Mouse (Mus musculus): ENCODE results near the gene Srp14.

DNA sequence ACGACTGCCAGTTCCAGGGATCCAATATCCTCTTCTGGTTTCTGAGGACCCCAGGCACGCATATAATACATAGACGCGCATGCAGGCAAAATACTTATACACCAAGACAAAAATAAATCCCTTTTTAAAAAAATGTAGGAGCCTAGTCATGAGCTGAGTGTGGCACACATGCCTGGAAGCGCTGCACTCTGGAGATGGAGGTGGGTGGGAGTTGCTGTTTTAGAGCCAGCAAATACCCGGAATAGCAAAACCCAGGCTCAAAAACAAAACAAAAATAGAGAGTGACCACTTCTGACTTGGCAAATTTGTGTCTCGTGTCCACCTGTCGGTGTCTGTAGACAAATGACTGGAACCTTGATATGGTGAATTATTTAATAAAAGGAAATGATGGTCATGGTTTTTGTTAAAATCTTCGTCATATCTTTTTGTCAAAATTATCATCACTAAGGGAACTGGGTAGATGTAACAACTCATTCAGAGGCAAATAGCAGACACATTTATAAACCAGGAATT, 4.9 kb upstream of the Srp14 start:
- TF ChIP-seq CTCF (IDR thresholded peaks at IDR 0.05; ENCODE audit: borderline replicate concordance, extremely low read depth, insufficient read depth, insufficient read length) (no peak), POLR2A (IDR thresholded peaks at IDR 0.05; ENCODE audit: borderline replicate concordance, extremely low read depth, insufficient read depth, insufficient read length, poor library complexity, severe bottlenecking) (no peak)
